Mouse (Mus musculus) MEL (cell line): Measurements from ENCODE around the gene Pcgf3. TPM values are rescaled to one million over a fixed set of nuclear protein-coding genes. Genes with fewer than 3 reads are reported as not detected.

ENCODE experiments used
- DNase-seq: peaks from one replicate; pipeline ENCODE4 v3.0.0; 2011; ENCODE audit warnings: low read depth, low spot score
- H3K27ac ChIP-seq: 2 replicates; pipeline ENCODE4 v1.5.1; 2012; ENCODE audit warnings: low read depth, mild to moderate bottlenecking, control low read depth, low read length, moderate library complexity; ENCODE audit not compliant: control insufficient read depth
- H3K27me3 ChIP-seq, 2 experiments: fragments of 150-350 bp in 1 of 2; sonication (generic) in 1 of 2; 2 replicates each; pipeline ENCODE4 v1.6.1; 2012; ENCODE audit warnings: low read length in 2 of 2, mild to moderate bottlenecking in 2 of 2, improper control_type of control experiment in 1 of 2, moderate library complexity in 1 of 2; ENCODE audit not compliant: insufficient read depth in 2 of 2, control insufficient read depth in 1 of 2
- H3K36me3 ChIP-seq, 2 experiments: 2 replicates each; pipeline ENCODE4 v1.6.1; 2012 to 2014; ENCODE audit warnings: low read length in 2 of 2, improper control_type of control experiment in 1 of 2, inconsistent platforms in 1 of 2, mild to moderate bottlenecking in 1 of 2; ENCODE audit not compliant: insufficient read depth in 2 of 2, control insufficient read depth in 1 of 2
- H3K4me1 ChIP-seq, 2 experiments: fragments of 150-350 bp in 1 of 2; sonication (generic) in 1 of 2; 2 replicates each; pipeline ENCODE4 v1.6.1; 2012; ENCODE audit warnings: low read length in 2 of 2, improper control_type of control experiment in 1 of 2, mild to moderate bottlenecking in 1 of 2; ENCODE audit not compliant: insufficient read depth in 2 of 2, control insufficient read depth in 1 of 2
- H3K4me3 ChIP-seq, 2 experiments: fragments of 150-350 bp in 1 of 2; sonication (generic) in 1 of 2; 2 replicates each; pipeline ENCODE4 v1.5.1; 2012; ENCODE audit warnings: low read depth in 2 of 2, low read length in 2 of 2, mild to moderate bottlenecking in 2 of 2, moderate library complexity in 2 of 2, control low read depth in 1 of 2, improper control_type of control experiment in 1 of 2; ENCODE audit not compliant: control insufficient read depth in 1 of 2, insufficient read depth in 1 of 2
- H3K79me2 ChIP-seq: 2 replicates; pipeline ENCODE4 v1.6.1; 2012; ENCODE audit warnings: mild to moderate bottlenecking, low read length, moderate library complexity; ENCODE audit not compliant: control insufficient read depth, poor library complexity, insufficient read depth
- H3K9ac ChIP-seq: 2 replicates; pipeline ENCODE4 v1.6.1; 2012; ENCODE audit warnings: low read depth, mild to moderate bottlenecking, control low read depth, low read length, moderate library complexity; ENCODE audit not compliant: control insufficient read depth, poor library complexity, severe bottlenecking
- H3K9me3 ChIP-seq: fragments of 150-350 bp; sonication (generic); replicated peaks from 2 replicates; pipeline ENCODE4 v1.6.1; 2012; ENCODE audit warnings: mild to moderate bottlenecking, low read length, improper control_type of control experiment, moderate library complexity; ENCODE audit not compliant: insufficient read depth
- CHD2 ChIP-seq: IDR thresholded peaks from 2 replicates; pipeline ENCODE4 v1.6.1; 2011; ENCODE audit warnings: low read length, improper control_type of control experiment
- CTCF ChIP-seq, 3 experiments: IDR thresholded peaks in 2 of 3; conservative IDR thresholded peaks in 1 of 3; 2 replicates each; pipeline ENCODE4 v1.5.1; 2011 to 2012; ENCODE audit warnings: low read length in 3 of 3, low read depth in 2 of 3, mild to moderate bottlenecking in 2 of 3, improper control_type of control experiment in 1 of 3, inconsistent platforms in 1 of 3, mixed read lengths in 1 of 3, moderate library complexity in 1 of 3; ENCODE audit not compliant: control insufficient read depth in 1 of 3, insufficient read depth in 1 of 3, poor library complexity in 1 of 3, severe bottlenecking in 1 of 3
- E2F4 ChIP-seq: IDR thresholded peaks from 2 replicates; pipeline ENCODE4 v1.6.1; 2011; ENCODE audit warnings: low read depth, low read length, improper control_type of control experiment, borderline replicate concordance
- ELF1 ChIP-seq: IDR thresholded peaks from 2 replicates; pipeline ENCODE4 v1.6.1; 2014; ENCODE audit warnings: low read depth, mild to moderate bottlenecking, inconsistent platforms, low read length, improper control_type of control experiment, moderate library complexity
- EP300 ChIP-seq, 2 experiments: IDR thresholded peaks; 2 replicates each; pipeline ENCODE4 v1.6.1; 2011; ENCODE audit warnings: improper control_type of control experiment in 2 of 2, low read length in 2 of 2, low read depth in 1 of 2, mild to moderate bottlenecking in 1 of 2
- GATA1 ChIP-seq: IDR thresholded peaks from 2 replicates; pipeline ENCODE4 v1.6.1; 2011; ENCODE audit warnings: low read depth, low read length, improper control_type of control experiment
- HCFC1 ChIP-seq: IDR thresholded peaks from 2 replicates; pipeline ENCODE4 v1.6.1; 2012; ENCODE audit warnings: low read depth, mild to moderate bottlenecking, inconsistent platforms, low read length, improper control_type of control experiment, moderate library complexity
- JUND ChIP-seq: IDR thresholded peaks from 2 replicates; pipeline ENCODE4 v1.6.1; 2011; ENCODE audit warnings: low read depth, mild to moderate bottlenecking, improper control_type of control experiment, low read length
- KAT2A ChIP-seq: conservative IDR thresholded peaks from 2 replicates; pipeline ENCODE4 v1.6.1; 2012; ENCODE audit warnings: low read depth, low read length, improper control_type of control experiment, inconsistent platforms
- MAFK ChIP-seq: IDR thresholded peaks from 2 replicates; pipeline ENCODE4 v1.6.1; 2011; ENCODE audit warnings: low read depth, mild to moderate bottlenecking, low read length, improper control_type of control experiment, borderline replicate concordance
- MXI1 ChIP-seq: IDR thresholded peaks from 2 replicates; pipeline ENCODE4 v1.6.1; 2011; ENCODE audit warnings: mild to moderate bottlenecking, low read depth, low read length, improper control_type of control experiment
- MYC ChIP-seq: IDR thresholded peaks from 2 replicates; pipeline ENCODE4 v1.6.1; 2011; ENCODE audit warnings: low read depth, mild to moderate bottlenecking, low read length, improper control_type of control experiment, moderate library complexity
- NRF1 ChIP-seq: IDR thresholded peaks from 2 replicates; pipeline ENCODE4 v1.6.1; 2014; ENCODE audit warnings: low read depth, mild to moderate bottlenecking, inconsistent platforms, low read length, improper control_type of control experiment, moderate library complexity; ENCODE audit not compliant: poor library complexity, insufficient read depth, severe bottlenecking
- POLR2AphosphoS2 ChIP-seq: IDR thresholded peaks from 2 replicates; pipeline ENCODE4 v1.6.1; 2011; ENCODE audit warnings: low read length, improper control_type of control experiment
- RAD21 ChIP-seq: IDR thresholded peaks from 2 replicates; pipeline ENCODE4 v1.6.1; 2011; ENCODE audit warnings: mild to moderate bottlenecking, low read depth, low read length, improper control_type of control experiment
- SIN3A ChIP-seq: IDR thresholded peaks from 2 replicates; pipeline ENCODE4 v1.6.1; 2012; ENCODE audit warnings: low read length, improper control_type of control experiment, inconsistent platforms
- SMC3 ChIP-seq: IDR thresholded peaks from 2 replicates; pipeline ENCODE4 v1.6.1; 2011; ENCODE audit warnings: low read depth, low read length, improper control_type of control experiment
- TBP ChIP-seq: IDR thresholded peaks from 2 replicates; pipeline ENCODE4 v1.8.0; 2011; ENCODE audit warnings: low read depth, low read length, improper control_type of control experiment
- TCF12 ChIP-seq: IDR thresholded peaks from 2 replicates; pipeline ENCODE4 v1.6.1; 2014; ENCODE audit warnings: low read depth, mild to moderate bottlenecking, inconsistent platforms, low read length, improper control_type of control experiment, moderate library complexity
- USF1 ChIP-seq: IDR thresholded peaks from 2 replicates; pipeline ENCODE4 v1.6.1; 2014; ENCODE audit warnings: low read depth, mild to moderate bottlenecking, inconsistent platforms, low read length, improper control_type of control experiment, moderate library complexity
- USF2 ChIP-seq, 2 experiments: IDR thresholded peaks; 2 replicates each; pipeline ENCODE4 v1.6.1; 2011 to 2012; ENCODE audit warnings: improper control_type of control experiment in 2 of 2, low read length in 2 of 2, borderline replicate concordance in 1 of 2, inconsistent platforms in 1 of 2, low read depth in 1 of 2, mild to moderate bottlenecking in 1 of 2; ENCODE audit not compliant: insufficient read depth in 1 of 2
- ZC3H11A ChIP-seq: IDR thresholded peaks from 2 replicates; pipeline ENCODE4 v1.6.1; 2012; ENCODE audit warnings: low read depth, mild to moderate bottlenecking, inconsistent platforms, low read length, improper control_type of control experiment
- ZKSCAN1 ChIP-seq: IDR thresholded peaks from 2 replicates; pipeline ENCODE4 v1.6.1; 2012; ENCODE audit warnings: low read depth, mild to moderate bottlenecking, inconsistent platforms, low read length, improper control_type of control experiment, moderate library complexity
- ZNF384 ChIP-seq: IDR thresholded peaks from 2 replicates; pipeline ENCODE4 v1.6.1; 2012; ENCODE audit warnings: low read depth, mild to moderate bottlenecking, inconsistent platforms, low read length, improper control_type of control experiment
- polyA plus RNA-seq, 2 experiments: library from polyadenylated mRNA; stranded (reverse) in 1 of 2; unstranded in 1 of 2; fragments of >175 nt in 1 of 2; fragments of >200 nt in 1 of 2; gene quantifications; 2 replicates each; pipeline versions ENCODE4 v1.2.1 to v1.2.4; 2012; ENCODE audit warnings: low replicate concordance in 2 of 2, low read depth in 1 of 2; ENCODE audit not compliant: insufficient read length in 2 of 2, insufficient read depth in 1 of 2, missing spikeins in 1 of 2
- total RNA-seq: library from RNA; depleted of rRNA; stranded (reverse); fragments of 300-350 nt; gene quantifications from 2 replicates; pipeline ENCODE4 v1.2.3, GENCODE M21; 2012

Gene Pcgf3
- total and polyA plus RNA-seq, 3 experiments: 7.3 to 26.4 TPM; not detected in 1

DNA sequence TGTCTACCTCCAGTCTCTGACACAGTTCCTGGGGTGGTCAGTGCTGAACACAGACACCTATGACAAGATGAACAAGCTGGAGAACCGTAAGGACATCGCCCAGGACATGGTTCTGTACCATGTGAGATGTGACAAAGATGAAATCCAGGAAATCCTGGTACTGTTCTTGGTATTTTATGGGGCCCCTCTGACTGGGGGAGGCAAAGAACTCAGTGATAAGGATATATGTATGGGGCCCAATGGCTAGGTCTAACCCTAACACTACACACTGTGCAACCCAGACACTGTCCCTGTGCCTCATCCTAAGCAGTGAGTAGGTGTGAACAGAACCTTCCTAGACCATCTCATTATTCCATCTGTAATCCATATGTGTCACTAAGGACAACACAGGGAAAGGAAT is 37.6 kb upstream of the Pcgf3 start:
- TF ChIP-seq TCF12: no peak
- no peak for TF ChIP-seq NRF1

DNA sequence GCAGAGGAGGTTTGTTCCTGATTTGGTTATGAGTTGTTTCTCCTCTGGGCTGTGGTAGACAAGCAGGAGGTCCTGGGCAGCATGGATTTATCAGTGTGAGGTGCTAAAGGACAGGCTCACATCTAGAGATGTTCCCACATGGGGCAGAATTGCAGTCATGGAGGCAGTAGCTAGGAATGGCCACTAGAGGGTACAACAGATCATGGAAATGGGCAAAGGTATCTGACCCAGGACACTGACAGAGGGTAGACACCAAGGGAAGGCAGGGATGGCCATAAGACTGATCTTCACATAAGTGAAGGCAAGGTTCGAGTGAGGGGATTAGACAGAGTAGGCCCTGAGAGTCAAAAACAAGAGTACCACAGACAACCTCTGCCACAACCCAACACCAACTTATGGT is 33.8 kb upstream of the Pcgf3 start:
- no peaks in the 10 kb centered on the region for H3K79me2 ChIP-seq
- TF ChIP-seq E2F4: no peak
- TF ChIP-seq SIN3A: no peak
- TF ChIP-seq ELF1: no peak
- TF ChIP-seq MAFK: no peak
- TF ChIP-seq USF1: no peak
- no peak for TF ChIP-seq MYC
- no peak for TF ChIP-seq ZKSCAN1
- TF ChIP-seq MXI1: no peak
- no peak for TF ChIP-seq NRF1
- TF ChIP-seq ZC3H11A: peak; percentile 90
- no peak for TF ChIP-seq TBP
- TF ChIP-seq HCFC1: no peak
- TF ChIP-seq RAD21: peak; percentile 95
- TF ChIP-seq USF2 (IDR thresholded peaks at IDR 0.05; ENCODE audit: borderline replicate concordance in 1 of 2, insufficient read depth in 1 of 2, low read depth in 1 of 2, low read length in 2 of 2): no peak
- TF ChIP-seq GATA1: no peak
- TF ChIP-seq JUND: no peak
- no peak for TF ChIP-seq TCF12
- no peak for TF ChIP-seq POLR2AphosphoS2
- peak; percentile 93 for TF ChIP-seq SMC3
- no peak for TF ChIP-seq CHD2
- TF ChIP-seq KAT2A: no peak
- no peak for TF ChIP-seq EP300 (IDR thresholded peaks at IDR 0.05; ENCODE audit: low read depth in 1 of 2, low read length in 2 of 2)
- no peak for TF ChIP-seq ZNF384
- peak; percentile 71 to 97 (median 97) for TF ChIP-seq CTCF (IDR thresholded peaks at IDR 0.05 in 2 of 3, conservative IDR thresholded peaks at IDR 0.05 in 1 of 3; ENCODE audit: control insufficient read depth in 1 of 3, insufficient read depth in 1 of 3, low read depth in 2 of 3, low read length in 3 of 3, poor library complexity in 1 of 3, severe bottlenecking in 1 of 3)
- TF ChIP-seq, all 39 proteins: peak for 4
- H3K9ac ChIP-seq: no peak overlapping the region
- DNase-seq: peak; percentile 75
- H3K36me3 ChIP-seq: peaks cover 0 to 9% of the 10 kb centered on the region in 2 experiments
- H3K27ac ChIP-seq: no peak overlapping the region
- no peaks in the 10 kb centered on the region for H3K27me3 ChIP-seq
- no peaks in the 10 kb centered on the region for H3K9me3 ChIP-seq
- no peak overlapping the region for H3K4me3 ChIP-seq
- no peaks in the 10 kb centered on the region; a peak in 1 of 4 replicates for H3K4me1 ChIP-seq

More for the DNA sequence above, 37.6 kb upstream of the Pcgf3 start:
- Histone ChIP-seq H3K9me3 (no peaks in the 10 kb centered on the region), H3K4me1 (no peaks in the 10 kb centered on the region; a peak in 1 of 4 replicates), H3K36me3 (peaks cover 0 to 10% of the 10 kb centered on the region in 2 experiments; a peak in 2 of 4 replicates), H3K27me3 (no peaks in the 10 kb centered on the region), H3K4me3 (no peak overlapping the region), H3K9ac (no peak overlapping the region), H3K79me2 (no peaks in the 10 kb centered on the region), H3K27ac (no peak overlapping the region)
- DNase-seq: no peak
